Mouse (Mus musculus): Measurements from ENCODE around the gene Syf2. TPM values are rescaled to one million over a fixed set of nuclear protein-coding genes. Genes with fewer than 3 reads are reported as not detected.

The Syf2 gene
- polyA plus RNA-seq, 2 experiments: 64.3 to 64.5 TPM

GRCm38 (mm10) chr4:134946024-134946744 lies 15.5 kb downstream of the Syf2 start:
- Histone ChIP-seq H3K9me3 (ENCODE audit: control insufficient read depth, low read length) (no peaks in the 10 kb centered on the region), H3K4me3 (replicated peaks; ENCODE audit: low read length) (no peak overlapping the region), H3K4me1 (ENCODE audit: control insufficient read depth, insufficient read depth, low read length) (peaks cover 17% of the 10 kb centered on the region), H3K4me2 (replicated peaks; ENCODE audit: low read depth, low read length, severe bottlenecking) (peak overlapping the region; percentile 41), H3K9ac (ENCODE audit: low read depth, low read length, severe bottlenecking) (no peak overlapping the region), H3K36me3 (ENCODE audit: control insufficient read depth, insufficient read depth, low read length) (no peaks in the 10 kb centered on the region), H3K27ac (replicated peaks; ENCODE audit: low read depth, low read length) (no peak overlapping the region), H3K27me3 (ENCODE audit: control insufficient read depth, insufficient read depth, low read length) (0 out of 2 replicates have a peak, but pooled peaks cover 8% of the 10 kb centered on the region)
- no peak for TF ChIP-seq POLR2A (IDR thresholded peaks at IDR 0.05; ENCODE audit: borderline replicate concordance, extremely low read depth, insufficient read depth, insufficient read length)
- WGBS: 12% methylated on average over 17 of the region's 17 CpGs
- ATAC-seq (ENCODE audit: low FRiP score, low read depth) (no peak; the same call in 1 of the 2 replicates), DNase-seq (ENCODE audit: low spot score) (peak; percentile 82)

GRCm38 (mm10) chr4:134950518-134951091 lies 19.9 kb downstream of the Syf2 start:
- peak; percentile 79 for DNase-seq (ENCODE audit: low spot score)
- Histone ChIP-seq H3K36me3 (ENCODE audit: control insufficient read depth, insufficient read depth, low read length) (no peaks in the 10 kb centered on the region), H3K27ac (replicated peaks; ENCODE audit: low read depth, low read length) (no peak overlapping the region), H3K9ac (ENCODE audit: low read depth, low read length, severe bottlenecking) (no peak overlapping the region), H3K4me2 (replicated peaks; ENCODE audit: low read depth, low read length, severe bottlenecking) (no peak overlapping the region), H3K9me3 (ENCODE audit: control insufficient read depth, low read length) (no peaks in the 10 kb centered on the region), H3K4me3 (replicated peaks; ENCODE audit: low read length) (no peak overlapping the region), H3K27me3 (ENCODE audit: control insufficient read depth, insufficient read depth, low read length) (no peaks in the 10 kb centered on the region; the same call in 1 of the 2 replicates), H3K4me1 (ENCODE audit: control insufficient read depth, insufficient read depth, low read length) (peaks cover 12% of the 10 kb centered on the region)
- TF ChIP-seq POLR2A (IDR thresholded peaks at IDR 0.05; ENCODE audit: borderline replicate concordance, extremely low read depth, insufficient read depth, insufficient read length): no peak
- ATAC-seq (ENCODE audit: low FRiP score, low read depth): peak; percentile 85
- 3% methylated on average over 10 of the region's 11 CpGs for WGBS

- 10% methylated on average over 15 of the region's 15 CpGs for WGBS
- Histone ChIP-seq H3K36me3 (ENCODE audit: control insufficient read depth, insufficient read depth, low read length) (no peaks in the 10 kb centered on the region), H3K9ac (ENCODE audit: low read depth, low read length, severe bottlenecking) (no peak overlapping the region; the same call in 1 of the 2 replicates), H3K4me2 (replicated peaks; ENCODE audit: low read depth, low read length, severe bottlenecking) (no peak overlapping the region), H3K4me1 (ENCODE audit: control insufficient read depth, insufficient read depth, low read length) (peaks cover 7% of the 10 kb centered on the region), H3K9me3 (ENCODE audit: control insufficient read depth, low read length) (no peaks in the 10 kb centered on the region), H3K4me3 (replicated peaks; ENCODE audit: low read length) (no peak overlapping the region), H3K27ac (replicated peaks; ENCODE audit: low read depth, low read length) (no peak overlapping the region), H3K27me3 (ENCODE audit: control insufficient read depth, insufficient read depth, low read length) (no peaks in the 10 kb centered on the region; the same call in 1 of the 2 replicates)
- TF ChIP-seq POLR2A (IDR thresholded peaks at IDR 0.05; ENCODE audit: borderline replicate concordance, extremely low read depth, insufficient read depth, insufficient read length): no peak
- no peak for DNase-seq (ENCODE audit: low spot score)
- ATAC-seq (ENCODE audit: low FRiP score, low read depth): no peak
These were observed 23.8 kb downstream of the Syf2 start for GRCm38 (mm10) chr4:134954461-134954860.

DNA sequence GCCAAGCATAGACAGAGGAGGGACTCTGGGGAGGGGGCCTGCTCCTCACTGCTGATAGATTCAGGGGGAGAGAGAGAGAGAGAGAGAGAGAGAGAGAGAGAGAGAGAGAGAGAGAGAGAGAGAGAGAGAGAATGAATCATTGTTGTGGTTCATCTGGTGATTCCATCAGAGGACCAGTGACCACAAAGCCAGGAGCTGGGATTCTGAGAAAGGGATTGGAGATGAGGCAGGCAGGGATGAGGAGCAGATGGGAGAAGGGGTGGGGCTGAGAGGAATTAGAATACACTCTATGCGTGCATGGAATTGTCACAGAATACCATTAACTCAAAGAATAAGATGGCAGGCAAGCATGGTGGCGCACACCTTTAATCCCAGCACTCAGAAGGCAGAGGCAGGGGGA lies 24.5 kb downstream of the Syf2 start:
- H3K27ac ChIP-seq (replicated peaks; ENCODE audit: low read depth, low read length): no peak overlapping the region
- peaks cover 7% of the 10 kb centered on the region for H3K4me1 ChIP-seq (ENCODE audit: control insufficient read depth, insufficient read depth, low read length)
- no peak overlapping the region for H3K4me2 ChIP-seq (replicated peaks; ENCODE audit: low read depth, low read length, severe bottlenecking)
- ATAC-seq (ENCODE audit: low FRiP score, low read depth): no peak
- H3K36me3 ChIP-seq (ENCODE audit: control insufficient read depth, insufficient read depth, low read length): no peaks in the 10 kb centered on the region
- DNase-seq (ENCODE audit: low spot score): no peak
- no peaks in the 10 kb centered on the region; the same call in 1 of the 2 replicates for H3K27me3 ChIP-seq (ENCODE audit: control insufficient read depth, insufficient read depth, low read length)
- no peak overlapping the region for H3K9ac ChIP-seq (ENCODE audit: low read depth, low read length, severe bottlenecking)
- no peaks in the 10 kb centered on the region for H3K9me3 ChIP-seq (ENCODE audit: control insufficient read depth, low read length)
- TF ChIP-seq POLR2A (IDR thresholded peaks at IDR 0.05; ENCODE audit: borderline replicate concordance, extremely low read depth, insufficient read depth, insufficient read length): no peak
- 93% methylated on average over 2 of the region's 2 CpGs for WGBS
- no peak overlapping the region for H3K4me3 ChIP-seq (replicated peaks; ENCODE audit: low read length)

- H3K27me3 ChIP-seq (ENCODE audit: control insufficient read depth, insufficient read depth, low read length): no peaks in the 10 kb centered on the region; the same call in 1 of the 2 replicates
- no peak overlapping the region for H3K4me2 ChIP-seq (replicated peaks; ENCODE audit: low read depth, low read length, severe bottlenecking)
- ATAC-seq (ENCODE audit: low FRiP score, low read depth) (no peak), DNase-seq (ENCODE audit: low spot score) (no peak)
- H3K27ac ChIP-seq (replicated peaks; ENCODE audit: low read depth, low read length): no peak overlapping the region
- TF ChIP-seq POLR2A (IDR thresholded peaks at IDR 0.05; ENCODE audit: borderline replicate concordance, extremely low read depth, insufficient read depth, insufficient read length): no peak
- H3K9me3 ChIP-seq (ENCODE audit: control insufficient read depth, low read length): no peaks in the 10 kb centered on the region
- H3K9ac ChIP-seq (ENCODE audit: low read depth, low read length, severe bottlenecking): no peak overlapping the region
- no peak overlapping the region for H3K4me3 ChIP-seq (replicated peaks; ENCODE audit: low read length)
- 54% methylated on average over 3 of the region's 3 CpGs for WGBS
- peaks cover under 1% of the 10 kb centered on the region for H3K4me1 ChIP-seq (ENCODE audit: control insufficient read depth, insufficient read depth, low read length)
- no peaks in the 10 kb centered on the region for H3K36me3 ChIP-seq (ENCODE audit: control insufficient read depth, insufficient read depth, low read length)
These were observed 25.1 kb downstream of the Syf2 start for GRCm38 (mm10) chr4:134955845-134956244.

All from limb, embryonic 14.5 days (tissue).